ENCODE assay signal across 8 mouse cellular contexts in genomic region chr3:27709906-27710647, GRCm38 (mm10). TPM values are rescaled to one million over a fixed set of nuclear protein-coding genes. Genes with fewer than 3 reads are reported as not detected.
DNase-seq lines count a peak whose midpoint lies in the region; ATAC-seq and TF ChIP-seq lines count a peak whose summit lies in the region.

No protein-coding gene starts in this region.

- H3K4me1 ChIP-seq in ES-Bruce4 (ENCODE audit: control insufficient read depth, insufficient read depth, low read length), result peaks cover 3% of the 10 kb centered on the region
- H3K4me1 ChIP-seq in forebrain, postnatal 0 days (ENCODE audit: insufficient read depth), result no peaks in the 10 kb centered on the region; the same call in 1 of the 2 replicates
- H3K4me1 ChIP-seq in hindbrain, embryonic 11.5 days (replicated peaks; ENCODE audit: control insufficient read depth, insufficient read depth, low read length), result no peaks in the 10 kb centered on the region; the same call in none of the 2 replicates

- no peak for TF ChIP-seq POLR2A in ES-Bruce4 (IDR thresholded peaks at IDR 0.05; ENCODE audit: insufficient read depth, low read length)
- 0 out of 2 replicates have a peak, but pooled peaks have one; percentile 8 for TF ChIP-seq POLR2A in brain, embryonic 14.5 days (IDR thresholded peaks at IDR 0.05; ENCODE audit: borderline replicate concordance, extremely low read depth, insufficient read depth, insufficient read length, poor library complexity, severe bottlenecking)

- no peaks in the 10 kb centered on the region for H3K36me3 ChIP-seq in ES-Bruce4 (ENCODE audit: control insufficient read depth, insufficient read depth, low read length, poor library complexity, severe bottlenecking)
- no peaks in the 10 kb centered on the region for H3K36me3 ChIP-seq in forebrain, postnatal 0 days (ENCODE audit: insufficient read depth)
- H3K36me3 ChIP-seq in hindbrain, embryonic 11.5 days (ENCODE audit: control insufficient read depth, insufficient read depth, low read length), result no peaks in the 10 kb centered on the region

- no peak for TF ChIP-seq EP300 in ES-Bruce4 (IDR thresholded peaks at IDR 0.05; ENCODE audit: insufficient read depth, low read depth, low read length)

- peak; percentile 49 for DNase-seq in brain, embryonic 14.5 days (ENCODE audit: low read depth)
- DNase-seq in forebrain, postnatal 0 days, result peak; percentile 41
- DNase-seq in hindbrain, embryonic 11.5 days (ENCODE audit: low spot score), result peak; percentile 79
- peak; percentile 7 to 35 for DNase-seq in left cerebral cortex, postnatal 14 days (ENCODE audit: low spot score in 2 of 2)
- peak; percentile 52 for DNase-seq in right cerebral cortex, postnatal 14 days
- DNase-seq in urinary bladder, postnatal 4 days (ENCODE audit: low spot score in 2 of 2), result peak; percentile 81 to 84

- no peaks in the 10 kb centered on the region; the same call in 1 of the 2 replicates for H3K27me3 ChIP-seq in ES-Bruce4 (ENCODE audit: control insufficient read depth, insufficient read depth, low read length, poor library complexity, severe bottlenecking)
- H3K27me3 ChIP-seq in forebrain, postnatal 0 days (ENCODE audit: insufficient read depth, low read length), result no peaks in the 10 kb centered on the region
- no peaks in the 10 kb centered on the region for H3K27me3 ChIP-seq in hindbrain, embryonic 11.5 days (ENCODE audit: control insufficient read depth, insufficient read depth, low read length)

- H3K9me3 ChIP-seq in ES-Bruce4 (replicated peaks; ENCODE audit: control insufficient read depth, insufficient read depth, low read length, poor library complexity, severe bottlenecking), result no peaks in the 10 kb centered on the region
- H3K9me3 ChIP-seq in forebrain, postnatal 0 days (ENCODE audit: low read length), result no peaks in the 10 kb centered on the region
- H3K9me3 ChIP-seq in hindbrain, embryonic 11.5 days (ENCODE audit: control insufficient read depth, low read length), result no peaks in the 10 kb centered on the region

- no peak for TF ChIP-seq CTCF in ES-Bruce4 (IDR thresholded peaks at IDR 0.05; ENCODE audit: low read depth, low read length)
- no peak for TF ChIP-seq CTCF in brain, embryonic 14.5 days (IDR thresholded peaks at IDR 0.05; ENCODE audit: borderline replicate concordance, extremely low read depth, insufficient read depth, insufficient read length)
- no peak for TF ChIP-seq CTCF in forebrain, postnatal 0 days (IDR thresholded peaks at IDR 0.05; ENCODE audit: low read depth)

- H3K27ac ChIP-seq in ES-Bruce4 (ENCODE audit: insufficient read depth, low read length), result no peak overlapping the region
- H3K27ac ChIP-seq in forebrain, postnatal 0 days (ENCODE audit: low read depth, low read length), result peak overlapping the region; percentile 92
- H3K27ac ChIP-seq in hindbrain, embryonic 11.5 days (ENCODE audit: low read depth, low read length), result peak overlapping the region; percentile 92

- peak overlapping the region; percentile 75 for H3K4me2 ChIP-seq in forebrain, postnatal 0 days (ENCODE audit: low read depth)
- H3K4me2 ChIP-seq in hindbrain, embryonic 11.5 days (replicated peaks; ENCODE audit: low read depth, low read length), result peak overlapping the region; percentile 71

- WGBS in forebrain, postnatal 0 days, result 4% methylated on average over 65 of the region's 86 CpGs
- WGBS in hindbrain, embryonic 11.5 days, result under 1% methylated on average over 65 of the region's 86 CpGs

- peak; percentile 19 for ATAC-seq in forebrain, postnatal 0 days
- ATAC-seq in hindbrain, embryonic 11.5 days (ENCODE audit: low FRiP score), result peak; percentile 63
- peak; percentile 69 for ATAC-seq in megakaryocyte, adult 5-6 weeks (ENCODE audit: poor library complexity, severe bottlenecking)

- H3K9ac ChIP-seq in ES-Bruce4 (ENCODE audit: low read depth, poor library complexity, severe bottlenecking), result peak overlapping the region; percentile 94
- H3K9ac ChIP-seq in forebrain, postnatal 0 days, result peak overlapping the region; percentile 72
- H3K9ac ChIP-seq in hindbrain, embryonic 11.5 days (ENCODE audit: low read depth, low read length), result peak overlapping the region; percentile 77

- intact Hi-C loops in left cerebral cortex, postnatal 14 days (cut with DNase I), result loop anchor here (5.0 kb wide), 4 partner anchors 138 to 243 kb away; no protein-coding TSS in a partner anchor

- H3K4me3 ChIP-seq in ES-Bruce4 (ENCODE audit: low read depth, low read length), result peak overlapping the region; percentile 87
- peak overlapping the region; percentile 85 for H3K4me3 ChIP-seq in forebrain, postnatal 0 days (ENCODE audit: low read depth, low read length)
- peak overlapping the region; percentile 71 for H3K4me3 ChIP-seq in hindbrain, embryonic 11.5 days (ENCODE audit: low read depth, low read length)

RNA-seq across cellular contexts. Expression of gene Fndc3b, which starts 1.0 kb away (rescaled TPM):
- polyA plus RNA-seq in ES-Bruce4 (2011; ENCODE audit: insufficient read depth, insufficient read length, low read depth, missing spikeins), result 36.7 and 42.6 TPM in 2 replicates
- polyA plus RNA-seq in brain, embryonic 14.5 days (2012; rRNA removed), result 6.8 and 10.9 TPM in 2 replicates
- 17.2 and 18.3 TPM in 2 replicates for total RNA-seq in forebrain, postnatal 0 days (2014; rRNA removed)
- polyA plus RNA-seq in forebrain, postnatal 0 days (2015; fragmentation: Nextera tagmentation; extraction: Ambion mirVana), result 3.9 and 5.7 TPM in 2 replicates
- 11.4 and 12.8 TPM in 2 replicates for polyA plus RNA-seq in hindbrain, embryonic 11.5 days (2014; fragmentation: Nextera tagmentation; extraction: Ambion mirVana)
- 10 to 100 TPM; 23.2 to 25.2 TPM for total RNA-seq in left cerebral cortex, postnatal 14 days (2021)
- total RNA-seq in megakaryocyte, adult 5-6 weeks (2015), result 23.6 and 29.8 TPM in 2 replicates
- total RNA-seq in megakaryocyte, adult 5-6 weeks (2017), result 13.0 and 13.9 TPM in 2 replicates

Comparison
In these comparisons a context has a peak if more than half of its experiments do, and no peak if none do; other contexts are left out.
1. DNase-seq: peak in every context shown above with its lines; median percentile 82 in urinary bladder, postnatal 4 days; 79 in hindbrain, embryonic 11.5 days; 52 in right cerebral cortex, postnatal 14 days; 49 in brain, embryonic 14.5 days; 41 in forebrain, postnatal 0 days; 21 in left cerebral cortex, postnatal 14 days.
2. ATAC-seq: peak in every context shown above with its lines; median percentile 69 in megakaryocyte, adult 5-6 weeks; 63 in hindbrain, embryonic 11.5 days; 19 in forebrain, postnatal 0 days.